Mouse (Mus musculus): ENCODE results near the gene Hoxb7. TPM values are rescaled to one million over a fixed set of nuclear protein-coding genes. Genes with fewer than 3 reads are reported as not detected.

The Hoxb7 gene
- total RNA-seq (2021): not detected
- long read RNA-seq, experiment 1: 0 reads
- long read RNA-seq, experiment 2: 0 reads

DNA sequence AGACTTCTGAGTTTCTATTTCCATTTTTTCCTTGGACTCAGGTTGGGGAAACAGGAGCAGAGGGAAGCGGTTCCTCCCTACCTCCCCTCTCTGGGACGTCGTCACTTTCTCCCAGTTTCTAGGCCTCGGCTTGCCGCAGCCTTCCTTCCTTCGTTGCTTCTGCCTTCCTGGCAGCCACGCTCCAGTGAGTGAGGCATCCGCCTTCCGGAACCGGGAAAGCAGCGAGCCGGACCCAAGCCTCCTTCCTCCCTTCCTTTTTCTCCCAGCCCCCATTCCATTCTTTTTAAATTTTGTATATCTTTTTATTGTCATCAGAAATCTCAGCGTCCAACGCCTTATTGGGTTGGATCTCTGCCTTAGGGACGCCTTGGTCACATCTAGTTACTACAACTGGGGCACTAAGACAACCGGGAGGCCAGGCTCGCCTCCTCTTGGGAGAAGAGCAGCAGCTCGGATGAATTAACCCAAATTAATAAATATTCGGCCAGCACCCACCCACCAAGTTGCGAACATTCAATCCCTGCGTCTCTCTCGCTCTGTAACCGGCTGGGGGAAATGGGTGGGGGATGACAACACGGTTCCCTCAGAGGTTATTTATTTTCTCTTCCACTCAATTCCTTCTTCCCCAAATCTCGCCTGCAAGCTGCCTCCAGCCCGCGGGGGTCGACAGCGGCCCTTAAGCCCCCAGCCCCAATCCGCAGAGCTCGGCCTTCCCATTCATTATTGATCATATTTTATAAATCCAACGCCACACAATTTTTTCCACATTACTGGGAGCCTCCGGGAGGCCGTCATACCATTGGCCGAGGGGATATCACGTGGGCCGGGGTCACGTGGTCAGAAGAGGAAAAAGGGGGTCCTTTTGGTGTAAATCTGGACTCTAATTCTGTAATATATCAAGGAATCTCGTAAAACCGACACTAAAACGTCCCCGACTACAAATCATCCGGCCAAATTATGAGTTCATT, at the start of gene Hoxb7:
Gene Hoxb7, plus strand, starts transcription at position 853 of the 968 bp plus-strand sequence.
- DNase-seq (ENCODE audit: low spot score in 2 of 2): no peak
- intact Hi-C loops (cut with DNase I): loop anchor here (10.0 kb wide), 1 partner anchor 729 kb away; the partner anchor contains the start of gene Sp6

DNA sequence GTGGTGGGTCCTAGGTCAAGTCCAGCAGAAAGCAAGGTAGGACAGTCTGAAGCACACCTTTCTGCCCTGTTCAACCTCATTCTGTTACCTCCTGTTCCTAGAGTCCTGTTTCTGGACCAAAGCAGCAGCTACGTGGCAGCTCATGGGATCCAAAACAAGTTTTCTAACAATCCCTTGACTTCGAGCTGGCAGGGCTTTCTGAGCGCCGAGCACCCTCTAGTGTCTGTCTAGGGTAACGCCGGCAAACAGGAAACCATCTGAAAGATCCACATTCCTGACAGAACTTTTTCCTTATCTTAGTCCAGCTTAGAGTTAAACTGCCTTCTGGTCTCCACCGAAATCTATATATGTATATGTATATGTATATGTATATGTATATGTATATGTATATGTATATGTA, 46.2 kb upstream of the Hoxb7 start:
- intact Hi-C loops (cut with DNase I): no loop called here
- DNase-seq (ENCODE audit: low spot score in 2 of 2): peak; percentile 32 to 62

DNA sequence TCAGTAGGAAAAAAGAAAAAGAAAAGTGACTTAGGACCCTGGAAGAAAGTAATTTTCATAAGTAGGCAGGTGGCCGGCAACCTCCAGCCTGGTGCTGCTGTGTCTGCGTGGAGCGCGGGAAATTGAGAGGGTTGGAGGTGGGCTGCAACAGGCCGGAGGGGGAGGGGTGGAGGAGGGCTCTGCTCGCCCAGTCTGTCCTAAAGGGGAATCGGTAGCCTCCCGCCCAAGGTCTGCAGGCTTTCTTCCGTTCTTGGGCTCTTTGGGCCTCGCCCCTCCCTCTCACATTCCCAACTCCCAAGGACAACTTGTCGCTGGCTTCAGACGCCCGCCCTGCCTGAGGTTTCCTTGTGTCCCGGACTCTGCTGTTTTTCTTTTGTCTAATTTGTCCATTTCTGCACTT, 35.5 kb upstream of the Hoxb7 start:
- intact Hi-C loops (cut with DNase I): loop anchor here (10.0 kb wide), 1 partner anchor 46 kb away; no protein-coding TSS in a partner anchor
- no peak for DNase-seq (ENCODE audit: low spot score in 2 of 2)

DNA sequence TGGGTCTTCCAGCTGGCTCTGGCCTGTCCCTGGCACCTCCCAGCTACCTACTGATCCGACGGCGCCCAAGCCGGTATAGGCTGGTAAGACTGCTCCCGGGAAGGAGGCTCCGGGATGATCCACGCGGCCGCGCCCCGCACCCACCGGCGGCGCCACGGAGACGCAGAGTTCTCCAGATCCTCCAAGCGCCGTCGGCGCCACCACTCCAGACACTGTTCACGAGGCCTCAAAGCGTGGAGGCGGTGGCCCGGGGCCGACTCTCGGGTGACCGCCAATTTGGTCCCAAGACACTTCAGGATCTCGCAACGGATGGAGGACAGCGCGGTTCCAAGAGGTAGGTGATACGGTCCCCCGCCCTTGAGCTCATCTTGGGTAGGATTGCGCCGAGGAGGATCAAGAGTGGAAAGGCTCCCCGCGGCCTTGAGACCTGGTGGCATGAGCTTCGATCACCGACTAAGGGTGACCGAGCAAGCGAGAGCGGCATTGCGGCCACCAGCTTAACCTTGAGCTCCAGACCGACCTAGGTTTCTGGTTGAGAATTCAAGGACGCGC, 34.9 kb upstream of the Hoxb7 start:
- intact Hi-C loops (cut with DNase I): loop anchor here (10.0 kb wide), 1 partner anchor 47 kb away; no protein-coding TSS in a partner anchor
- no peak for DNase-seq (ENCODE audit: low spot score in 2 of 2)

DNA sequence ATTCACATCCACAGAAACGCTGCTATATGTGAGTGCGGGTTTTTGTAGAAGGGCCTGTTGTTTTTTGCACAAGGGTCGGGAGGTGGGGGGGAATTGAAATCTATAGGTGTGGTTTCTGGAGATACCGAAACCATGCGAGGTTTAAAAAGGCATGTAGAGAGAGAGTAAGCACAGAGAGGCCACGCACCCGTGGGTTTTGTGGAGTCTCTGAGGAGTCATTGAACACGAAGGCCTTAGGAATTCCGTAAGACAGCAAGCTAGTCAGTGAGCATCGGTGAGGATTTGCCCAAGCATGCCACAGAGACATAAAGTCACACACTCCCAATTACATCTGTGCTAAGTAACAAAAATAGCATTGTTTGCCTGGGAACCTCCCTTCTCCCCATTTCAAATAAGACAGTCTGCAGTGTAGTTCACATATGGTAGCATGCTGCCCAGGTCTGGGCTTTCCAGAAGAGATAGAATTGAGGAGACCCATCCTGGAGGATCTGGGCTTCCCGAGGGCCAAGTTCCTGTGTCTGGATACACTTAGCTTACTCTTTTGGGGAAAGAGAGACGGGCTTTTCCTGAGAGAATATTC, 33.8 kb upstream of the Hoxb7 start:
- no peak for DNase-seq (ENCODE audit: low spot score in 2 of 2)
- intact Hi-C loops (cut with DNase I): loop anchor here (10.0 kb wide), 1 partner anchor 48 kb away; no protein-coding TSS in a partner anchor

DNA sequence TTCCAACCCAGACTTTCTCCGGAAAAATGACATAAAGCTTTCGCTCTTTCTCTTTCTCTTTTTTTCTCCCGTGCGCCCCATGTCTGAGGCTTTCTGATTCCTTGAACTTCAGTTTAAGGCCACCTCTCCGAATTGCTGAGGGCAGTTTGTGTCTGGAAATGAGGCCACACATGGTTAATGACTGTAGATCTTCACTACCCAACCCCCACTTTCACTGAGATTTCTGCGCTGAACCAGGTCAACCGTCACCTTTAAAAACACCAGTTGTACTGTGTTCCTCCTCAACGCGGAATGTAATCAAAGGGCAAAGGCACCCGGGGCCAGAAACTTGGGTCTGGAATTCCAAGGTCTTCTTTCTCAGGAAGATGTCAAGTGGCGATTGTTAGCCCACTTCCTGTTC, 32.2 kb upstream of the Hoxb7 start:
- intact Hi-C loops (cut with DNase I): loop anchor here (10.0 kb wide), 1 partner anchor 49 kb away; no protein-coding TSS in a partner anchor
- DNase-seq (ENCODE audit: low spot score in 2 of 2): no peak

DNA sequence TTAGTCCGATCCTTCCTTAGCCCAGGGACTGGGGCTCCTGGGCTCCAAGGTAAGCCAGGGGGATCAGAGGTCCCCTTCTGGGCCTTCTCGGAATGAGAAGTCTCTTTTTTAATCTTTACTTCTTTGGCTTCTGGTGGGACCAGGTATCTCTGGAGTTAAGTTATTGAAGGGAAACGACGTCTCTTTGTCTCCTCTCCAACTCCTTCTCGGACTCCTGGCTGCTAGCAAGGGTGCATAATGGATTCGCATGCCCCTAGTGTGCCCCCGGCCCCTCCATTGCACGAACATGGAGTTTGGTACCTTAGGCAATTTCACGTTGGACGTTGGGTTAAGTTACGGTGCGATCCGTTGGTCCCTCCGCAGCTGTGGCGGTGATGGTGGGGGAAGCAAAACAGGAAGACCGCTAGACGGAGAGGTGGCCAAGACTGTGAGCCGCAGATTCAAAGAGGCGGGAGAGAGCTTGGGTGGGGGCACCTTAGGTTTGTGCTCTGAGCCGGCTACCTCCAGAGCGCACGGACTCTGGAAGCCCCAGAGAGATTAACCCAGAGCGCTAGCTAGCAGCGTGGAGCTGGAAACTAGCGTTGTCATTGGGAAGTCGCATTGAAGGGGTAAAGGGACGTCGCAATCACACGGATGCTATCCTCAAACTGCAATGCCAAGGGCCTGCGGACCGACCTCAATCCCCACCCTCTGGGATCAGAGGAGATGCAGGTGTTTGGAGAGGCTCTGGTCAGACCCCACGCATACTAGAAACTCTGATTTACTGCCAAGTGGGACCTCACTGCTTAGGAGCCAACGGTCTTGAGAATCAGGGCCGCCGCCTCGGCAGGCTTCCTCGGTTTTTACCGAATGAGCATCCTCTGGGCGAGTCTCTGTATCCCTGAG, 31.1 kb upstream of the Hoxb7 start:
- no peak for DNase-seq (ENCODE audit: low spot score in 2 of 2)
- intact Hi-C loops (cut with DNase I): loop anchor here (5.0 to 10.0 kb wide), 2 partner anchors 51 to 253 kb away; no protein-coding TSS in a partner anchor

DNA sequence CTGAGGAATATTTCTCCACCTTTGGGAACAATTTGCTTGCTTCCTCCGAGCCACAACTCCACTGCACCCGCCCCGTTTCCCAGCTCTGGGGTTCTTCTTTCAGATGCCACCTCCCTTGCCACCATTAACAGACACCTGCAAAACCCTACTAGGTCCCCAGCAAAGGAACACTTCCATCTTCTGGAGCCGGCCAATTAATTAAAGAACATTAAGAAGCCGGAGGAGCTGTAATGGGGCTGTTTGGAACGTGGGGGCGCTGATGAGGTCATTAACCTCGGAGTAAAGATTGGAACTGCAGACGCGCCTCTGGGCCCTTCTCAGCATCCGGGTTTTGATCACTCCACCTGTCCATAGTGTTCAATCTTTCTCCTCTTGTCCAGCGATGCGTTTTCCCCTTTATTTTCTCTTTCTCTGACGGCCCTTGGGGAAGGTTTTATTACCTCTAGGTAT, 30.4 kb upstream of the Hoxb7 start:
- intact Hi-C loops (cut with DNase I): loop anchor here (5.0 to 10.0 kb wide), 2 partner anchors 51 to 254 kb away; no protein-coding TSS in a partner anchor
- no peak for DNase-seq (ENCODE audit: low spot score in 2 of 2)

DNA sequence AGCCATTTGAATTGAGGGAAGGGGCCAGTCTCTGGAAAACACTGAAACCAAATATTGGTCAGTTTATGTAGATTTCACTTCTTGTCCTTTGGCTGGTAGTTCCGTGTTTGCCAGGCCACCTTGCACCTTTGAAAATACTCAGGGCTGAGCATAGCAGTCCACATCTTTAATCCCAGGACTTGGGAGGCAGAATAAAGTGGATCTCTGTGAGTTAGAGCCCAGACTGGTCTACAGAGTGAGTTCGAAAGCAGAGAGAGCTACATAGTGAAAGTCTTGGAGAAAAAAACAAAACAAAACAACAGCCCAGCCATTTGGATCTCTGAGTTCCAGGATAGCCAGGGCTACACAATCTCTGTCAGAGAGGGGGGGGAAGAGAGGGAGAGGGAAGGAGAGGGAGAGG, 29.3 kb upstream of the Hoxb7 start:
- no peak for DNase-seq (ENCODE audit: low spot score in 2 of 2)
- intact Hi-C loops (cut with DNase I): loop anchor here (5.0 to 10.0 kb wide), 2 partner anchors 52 to 255 kb away; no protein-coding TSS in a partner anchor

DNA sequence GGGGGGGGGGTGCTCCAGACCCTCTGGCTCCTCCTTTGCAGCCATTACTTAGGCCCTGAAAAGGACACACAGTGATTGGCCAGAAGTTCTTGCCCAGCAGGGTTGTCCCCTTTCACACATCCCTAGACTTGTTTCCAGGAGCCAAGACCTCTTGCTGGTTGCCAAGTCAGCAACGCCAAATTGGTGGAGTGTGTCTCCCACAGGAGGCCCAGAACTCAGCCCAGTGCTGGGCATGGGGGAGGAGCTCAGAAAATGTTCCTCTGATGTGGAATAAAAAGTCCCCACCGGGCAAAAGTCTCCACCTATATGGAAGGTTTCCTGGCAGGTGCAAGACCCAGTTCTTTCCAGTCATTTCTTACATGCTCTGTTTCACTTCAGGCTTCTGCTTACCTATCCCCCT, 27.4 kb upstream of the Hoxb7 start:
- intact Hi-C loops (cut with DNase I): loop anchor here (5.0 to 10.0 kb wide), 2 partner anchors 54 to 257 kb away; no protein-coding TSS in a partner anchor
- DNase-seq (ENCODE audit: low spot score in 2 of 2): no peak

DNA sequence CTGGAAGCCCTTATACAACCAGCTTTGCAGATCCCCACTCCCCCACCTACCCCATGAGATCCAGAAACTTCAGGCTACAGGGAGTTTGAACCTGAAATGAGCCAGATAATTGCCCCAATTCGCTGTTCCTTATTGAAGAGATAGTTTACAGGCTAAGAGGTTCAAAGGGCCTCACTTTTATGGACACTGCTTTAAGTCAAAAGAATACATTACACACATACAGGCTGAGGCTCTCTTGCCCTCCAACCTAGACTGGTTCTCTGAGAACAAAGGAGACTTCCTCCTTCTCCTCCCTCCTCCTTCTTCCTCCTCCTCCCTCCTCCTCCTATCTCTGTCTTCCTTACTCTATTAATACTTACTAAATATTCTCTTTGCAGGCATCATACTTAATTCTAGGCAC, 26.9 kb upstream of the Hoxb7 start:
- intact Hi-C loops (cut with DNase I): loop anchor here (5.0 to 10.0 kb wide), 2 partner anchors 55 to 257 kb away; no protein-coding TSS in a partner anchor
- no peak for DNase-seq (ENCODE audit: low spot score in 2 of 2)

DNA sequence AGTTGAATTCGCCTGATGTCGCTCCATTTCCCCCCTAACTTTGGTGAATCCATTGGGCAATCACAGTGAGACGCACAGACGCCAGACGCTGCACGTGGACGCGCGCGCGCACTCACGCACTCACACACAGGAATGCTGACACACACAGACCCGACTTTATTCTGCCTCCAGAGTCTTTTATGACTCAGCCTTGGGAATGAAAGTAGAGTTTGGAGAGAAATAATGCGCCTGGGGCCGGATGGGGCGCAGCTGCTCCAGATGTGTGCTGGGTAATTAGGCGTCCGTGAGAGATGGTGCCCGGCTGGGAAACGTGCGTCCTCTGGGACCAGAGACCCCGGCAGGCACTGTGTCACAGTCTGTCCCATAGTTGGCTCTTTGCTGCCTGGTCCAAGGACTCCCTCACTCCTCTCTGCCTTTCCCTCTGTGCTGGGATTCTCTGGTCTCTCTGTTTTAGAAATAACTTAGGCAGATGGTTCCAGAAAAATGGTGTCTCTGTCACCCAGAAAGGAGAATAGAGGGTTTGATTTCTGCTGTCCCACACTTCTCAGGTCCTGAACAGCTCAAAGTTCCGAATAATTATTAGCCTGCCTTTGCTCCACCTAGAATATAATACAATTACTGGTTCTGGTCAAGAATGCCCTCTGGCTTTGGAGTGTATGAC, 26.0 kb upstream of the Hoxb7 start:
- DNase-seq (ENCODE audit: low spot score in 2 of 2): no peak
- intact Hi-C loops (cut with DNase I): no loop called here

DNA sequence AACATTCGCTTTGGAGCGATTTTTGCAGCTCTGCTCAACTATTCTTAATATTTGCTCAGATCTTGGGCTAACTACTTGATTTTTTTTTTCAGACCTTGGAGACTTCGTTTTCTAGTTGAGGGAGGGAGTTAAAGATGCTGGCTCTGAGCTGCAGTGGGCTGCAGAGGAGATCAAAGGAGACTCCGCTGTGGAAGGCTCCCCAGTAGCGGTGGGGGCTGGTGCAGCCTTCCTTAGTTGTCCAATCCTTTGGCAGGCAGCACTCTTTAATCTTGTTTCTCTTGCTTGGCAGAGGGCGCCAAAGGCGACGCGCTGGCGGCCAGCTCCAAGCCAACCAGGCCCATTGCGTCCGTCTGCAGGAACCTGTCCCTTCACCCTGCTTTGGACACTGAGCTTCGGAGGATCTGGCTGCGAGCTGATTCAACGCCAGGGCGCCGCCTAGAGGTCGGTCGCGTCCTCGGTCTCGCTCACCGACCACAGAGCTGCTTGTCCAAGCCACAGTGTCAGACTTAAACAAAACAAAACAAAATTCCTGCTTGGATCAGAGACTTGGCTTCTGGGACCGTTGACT, 25.0 kb upstream of the Hoxb7 start:
- intact Hi-C loops (cut with DNase I): no loop called here
- no peak for DNase-seq (ENCODE audit: low spot score in 2 of 2)

DNA sequence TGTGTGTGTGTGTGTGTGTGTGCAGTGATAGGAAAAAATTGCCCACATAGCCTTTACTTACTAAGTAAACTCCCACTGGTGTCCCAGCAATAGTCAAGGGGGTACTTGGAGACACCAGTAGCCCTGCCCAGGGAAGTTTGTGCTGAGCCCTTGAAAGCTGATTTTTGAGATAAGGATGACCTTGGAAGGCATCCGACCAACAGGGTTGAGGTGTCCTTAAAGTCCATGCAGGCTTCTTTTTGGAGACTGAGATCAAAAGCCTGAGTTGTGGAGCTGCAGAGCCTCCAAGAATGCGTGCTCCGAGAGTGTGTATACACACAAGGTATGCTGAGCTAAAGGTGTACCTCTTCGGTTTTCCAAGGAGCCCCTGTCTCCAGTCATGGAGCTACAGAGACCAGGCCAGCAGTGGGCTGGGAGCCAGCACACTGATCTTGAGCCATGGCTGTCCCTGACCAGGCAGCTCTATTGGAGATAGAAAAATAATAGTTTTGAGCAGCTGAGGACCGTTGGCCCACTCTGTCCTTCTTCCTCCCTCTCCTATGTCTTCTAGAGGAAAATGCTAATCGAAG, 24.1 kb upstream of the Hoxb7 start:
- no peak for DNase-seq (ENCODE audit: low spot score in 2 of 2)
- intact Hi-C loops (cut with DNase I): no loop called here

DNA sequence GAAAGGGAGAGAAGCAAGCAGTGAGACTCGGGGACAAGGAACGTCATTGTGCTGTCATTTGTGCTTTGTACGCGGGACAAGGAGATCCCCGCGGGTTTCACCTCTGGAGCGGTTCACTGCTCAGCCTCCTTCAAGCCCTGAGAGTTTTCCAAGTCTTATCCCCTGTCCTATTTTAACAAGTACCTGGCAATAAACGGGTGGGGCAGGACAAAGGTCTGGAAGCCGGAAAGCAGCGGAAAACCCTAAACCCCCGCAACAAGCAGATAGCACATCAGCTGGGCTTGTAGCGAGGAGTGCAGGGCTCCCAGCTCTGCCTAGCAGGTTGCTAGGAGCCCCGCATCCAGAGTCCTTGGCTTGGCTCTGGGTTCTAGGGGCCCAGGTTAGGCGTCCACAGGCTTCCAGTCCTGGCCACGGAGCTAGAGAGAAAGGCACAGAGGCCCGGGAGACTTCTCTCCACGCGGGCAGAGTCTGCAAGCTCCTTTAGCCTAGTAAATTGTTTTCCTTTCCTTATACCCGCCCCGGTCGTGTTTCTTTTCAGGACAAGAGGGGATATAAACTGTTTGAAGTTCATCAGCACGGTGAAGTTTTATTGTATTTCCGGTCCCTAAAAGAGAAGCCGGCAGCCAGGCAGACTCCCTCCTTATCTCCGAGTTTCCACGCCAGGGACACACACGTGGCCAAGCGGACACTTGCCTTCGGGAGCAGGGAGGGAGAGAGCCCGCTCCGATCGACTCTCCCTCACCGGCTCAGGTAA, 22.6 kb upstream of the Hoxb7 start:
- intact Hi-C loops (cut with DNase I): no loop called here
- DNase-seq (ENCODE audit: low spot score in 2 of 2): no peak

DNA sequence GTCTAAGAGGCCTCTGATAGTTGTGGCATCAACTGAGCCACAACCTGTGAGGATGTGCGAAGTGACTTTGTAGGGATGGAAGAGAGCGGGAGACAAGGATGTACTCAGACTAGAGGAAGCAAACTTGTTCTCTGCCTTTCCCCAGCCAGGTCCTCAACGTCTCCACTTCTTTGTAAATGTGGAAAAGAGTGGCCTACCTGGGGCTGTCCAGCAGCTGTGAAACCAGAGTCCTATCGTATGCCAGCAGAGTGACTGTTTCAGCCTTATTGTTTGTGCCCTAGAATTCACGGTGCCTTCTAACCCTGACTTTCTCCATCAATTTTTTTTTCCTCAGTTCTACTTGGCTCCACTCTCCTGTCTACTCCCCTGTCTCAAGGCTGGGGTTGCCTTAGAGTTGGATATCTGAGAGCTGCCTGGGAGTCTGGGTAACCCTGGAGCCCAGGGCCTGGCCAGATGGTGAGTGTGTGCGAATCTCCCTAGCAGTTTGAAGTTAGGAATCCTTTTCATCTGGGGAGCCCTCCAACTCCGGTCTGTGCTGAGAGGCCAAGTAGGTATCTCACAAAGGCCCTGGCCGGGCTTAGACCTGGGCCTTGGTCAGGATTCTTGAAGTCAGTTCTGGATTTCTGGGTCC, 21.9 kb upstream of the Hoxb7 start:
- intact Hi-C loops (cut with DNase I): no loop called here

More for the DNA sequence above, 21.9 kb upstream of the Hoxb7 start:
- DNase-seq (ENCODE audit: low spot score in 2 of 2): no peak

Measured in left cerebral cortex, postnatal 14 days (tissue).